Mouse (Mus musculus) frontal cortex, postnatal 10 days (tissue): ENCODE data around the gene Cux1.

Source experiments
- DNase-seq, 2 experiments: peaks; one replicate each; pipeline ENCODE4 v3.0.0; 2022; ENCODE audit warnings: low spot score in 2 of 2, mixed read lengths in 1 of 2

Gene Cux1

DNA sequence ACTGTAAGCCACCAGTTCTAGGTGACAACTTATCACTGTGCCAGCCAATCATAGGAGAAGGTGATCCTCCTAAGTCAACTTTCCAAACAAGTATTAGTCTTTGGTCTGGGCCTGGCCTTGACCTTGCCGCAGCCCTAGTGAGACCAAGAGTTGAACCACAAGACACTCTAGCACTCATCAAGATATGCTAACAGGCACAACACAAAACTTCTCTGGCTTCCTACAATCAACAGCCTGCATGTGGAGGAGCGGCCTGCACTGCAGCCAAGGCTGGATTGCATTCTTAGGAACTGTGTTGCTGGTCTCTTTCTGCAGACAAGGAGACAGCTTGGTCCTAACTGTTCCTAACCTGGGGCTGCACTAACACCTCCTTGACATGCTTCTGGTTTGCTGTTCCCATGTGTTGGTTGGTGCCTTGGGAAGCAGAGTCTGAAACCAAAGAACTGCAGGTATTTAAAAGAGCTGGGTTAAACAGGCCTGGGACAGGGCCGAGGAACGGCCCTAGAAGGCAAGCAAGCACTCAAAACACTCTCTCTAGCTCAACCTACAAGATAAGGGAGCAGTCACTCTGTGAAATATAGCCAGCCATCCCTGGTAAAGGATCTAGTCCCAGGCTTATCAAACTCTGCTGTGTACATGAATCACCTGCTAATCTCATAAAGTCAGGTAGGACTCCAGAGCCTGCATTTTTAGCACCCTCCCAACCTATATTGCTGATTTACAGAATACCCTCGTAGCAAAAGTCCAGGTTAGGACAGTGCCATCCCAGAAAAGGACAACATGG, 27.0 kb downstream of the Cux1 start:
- DNase-seq: no peak

DNA sequence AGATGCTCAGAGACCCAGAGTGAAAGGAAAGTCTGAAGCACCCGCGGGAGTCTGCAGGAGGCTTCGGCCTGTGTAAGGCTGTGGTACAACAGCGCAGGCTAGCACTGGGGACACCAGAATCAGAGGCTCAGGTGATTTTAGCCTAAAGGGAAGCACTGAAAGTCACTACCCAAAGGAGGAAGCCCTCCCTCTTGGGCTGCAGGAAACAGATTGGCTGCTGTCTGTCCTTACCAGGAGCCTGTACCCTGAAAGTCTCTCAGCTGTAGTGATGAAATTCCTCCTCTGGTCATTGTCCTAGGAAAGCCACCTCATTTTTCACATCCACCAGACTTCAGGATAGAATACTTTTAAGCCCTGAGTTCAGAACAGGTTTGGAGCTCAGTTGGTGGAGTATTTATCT, 30.5 kb downstream of the Cux1 start:
- no peak for DNase-seq

DNA sequence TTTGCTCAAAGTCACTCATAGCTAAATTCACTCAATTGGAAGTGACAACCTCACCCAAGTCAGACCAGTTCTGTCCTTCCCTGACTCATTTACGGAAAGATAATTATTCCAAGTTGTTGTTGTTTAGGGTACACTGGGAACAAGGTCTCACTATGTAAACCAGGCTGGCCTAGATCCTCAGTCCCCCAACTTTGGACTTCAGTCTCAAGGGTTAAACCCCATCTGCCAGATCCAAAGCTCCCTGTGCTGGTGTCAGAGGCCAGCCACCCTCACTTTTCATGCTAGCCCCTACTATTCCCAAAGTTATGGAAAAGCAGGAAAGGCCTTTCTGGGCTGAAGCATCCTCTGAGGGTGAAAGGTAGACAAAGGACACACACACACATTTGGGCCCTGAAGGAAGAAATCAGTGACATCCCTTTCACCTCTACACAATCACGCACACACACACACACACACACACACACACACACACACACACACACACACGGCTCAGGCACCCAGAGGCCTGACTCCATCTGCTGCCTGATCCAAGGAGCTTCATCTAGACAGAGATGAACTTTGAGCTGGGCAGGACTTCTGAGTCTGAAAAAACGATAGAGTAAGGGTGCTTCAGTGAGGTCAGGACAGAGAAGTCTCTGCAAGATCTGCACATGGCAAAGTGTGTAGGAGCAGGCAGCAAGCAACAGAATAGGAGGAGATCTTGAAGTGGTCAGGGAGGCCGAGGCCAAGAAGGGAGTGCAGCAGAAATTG, 31.1 kb downstream of the Cux1 start:
- DNase-seq: no peak

DNA sequence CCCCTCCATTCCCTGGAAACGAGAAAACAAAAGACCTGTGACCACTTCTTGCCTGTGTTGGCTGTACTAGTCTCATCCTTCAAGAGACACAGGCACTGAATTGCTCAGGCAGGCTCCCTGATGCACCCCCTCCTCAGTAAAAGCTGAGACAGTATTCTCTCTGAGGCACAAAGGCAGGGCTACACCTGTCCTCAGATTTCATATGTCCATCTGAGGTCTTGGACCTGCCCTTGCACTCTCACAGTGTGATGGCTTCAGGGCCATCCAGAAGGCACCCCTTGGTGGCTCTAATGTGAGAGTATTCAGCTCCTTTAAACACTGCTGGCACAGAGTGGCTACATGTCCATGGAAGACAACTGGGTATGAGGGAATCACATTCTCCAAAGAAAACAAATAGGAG, 32.1 kb downstream of the Cux1 start:
- DNase-seq: no peak

DNA sequence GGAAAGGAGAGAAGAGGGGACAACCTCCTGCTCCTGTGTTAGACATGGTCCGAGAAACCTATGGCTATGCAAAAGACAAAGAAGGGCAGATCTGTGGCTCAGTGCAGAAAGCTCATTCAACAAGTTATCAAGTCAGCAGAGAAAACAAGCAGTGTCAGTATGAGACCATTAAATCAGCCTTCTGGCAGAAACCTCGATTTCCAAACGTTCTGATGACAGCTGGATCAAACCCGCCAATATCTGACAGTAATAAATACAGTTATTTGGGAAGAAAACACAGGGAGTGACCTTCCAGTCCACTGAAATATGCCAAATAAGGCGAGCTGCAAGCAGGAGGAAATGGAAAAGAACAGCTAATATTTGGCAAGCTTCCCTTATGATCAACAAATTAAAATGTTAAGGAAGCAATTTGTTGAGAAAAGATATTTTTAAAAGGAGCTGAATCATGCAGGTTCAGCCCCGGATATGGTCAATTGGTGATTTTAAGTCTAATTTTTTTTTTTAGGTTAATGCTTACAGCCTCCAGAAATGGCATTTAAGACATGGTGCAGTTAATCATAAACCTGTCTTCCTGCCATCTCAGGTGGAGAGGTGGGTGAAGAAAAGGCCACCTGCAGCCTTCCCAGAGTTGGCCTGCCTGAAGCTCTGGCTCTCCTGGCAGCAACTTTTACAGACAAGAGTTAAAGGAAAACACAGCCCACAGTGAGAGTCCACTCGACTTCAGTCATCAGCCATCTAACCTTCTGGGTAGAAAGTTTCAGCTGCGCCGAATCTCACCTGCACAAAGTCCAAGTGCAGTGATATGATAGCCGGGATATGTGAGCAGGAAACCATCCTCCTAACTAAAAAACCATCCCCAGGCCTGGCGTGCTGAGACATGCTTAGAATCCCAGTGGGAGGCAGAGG, 33.7 kb downstream of the Cux1 start:
- no peak for DNase-seq

DNA sequence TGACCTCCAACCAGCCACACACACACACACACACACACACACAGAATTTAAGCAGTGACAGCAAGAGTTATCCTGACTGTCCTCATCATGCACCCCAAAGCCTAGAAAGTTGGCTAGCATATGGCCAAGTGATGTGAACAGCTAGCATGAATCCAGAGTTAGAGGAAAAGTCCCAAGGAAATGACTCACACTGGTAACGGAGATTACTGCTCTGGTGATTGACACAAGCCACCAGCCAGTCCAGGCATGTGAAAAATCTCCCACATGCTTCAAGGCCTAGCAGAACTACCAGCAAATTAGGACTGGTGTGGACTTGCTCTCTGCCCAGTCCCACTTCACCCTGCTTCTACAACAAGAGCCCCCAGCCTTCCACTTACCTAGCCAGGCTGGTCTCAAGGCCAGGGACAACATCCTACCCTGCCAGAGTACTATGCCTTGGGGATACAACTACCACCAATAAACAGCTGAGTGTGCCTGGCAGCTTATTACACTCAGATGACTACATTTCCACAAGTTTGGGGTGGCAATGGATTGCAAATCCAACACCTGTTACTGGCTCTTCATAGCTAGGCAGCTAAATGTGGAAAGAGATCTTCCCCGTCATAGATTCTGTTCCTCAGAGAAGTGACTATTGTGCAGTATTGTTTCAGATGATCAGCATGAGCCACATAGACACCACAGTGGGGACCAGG, 35.5 kb downstream of the Cux1 start:
- DNase-seq: no peak

DNA sequence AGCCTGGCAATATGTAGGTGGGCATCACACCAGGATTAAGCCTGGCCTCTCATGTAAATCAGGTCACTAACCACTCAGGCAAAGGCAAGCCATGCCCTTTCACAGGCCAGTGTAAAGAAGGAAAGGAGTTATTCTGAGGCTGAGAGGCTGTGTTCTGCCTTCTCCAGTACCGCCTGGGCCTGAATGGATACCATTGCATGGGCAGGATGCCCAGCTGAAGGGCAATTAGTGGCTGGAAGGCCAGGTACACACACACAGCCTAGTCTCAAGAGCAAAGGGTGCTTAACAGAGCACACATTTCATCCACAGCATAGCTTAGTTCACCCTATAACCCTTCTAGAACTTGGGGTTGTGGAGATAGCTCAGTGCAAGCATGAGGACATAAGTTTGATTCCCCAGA, 36.4 kb downstream of the Cux1 start:
- DNase-seq: no peak

DNA sequence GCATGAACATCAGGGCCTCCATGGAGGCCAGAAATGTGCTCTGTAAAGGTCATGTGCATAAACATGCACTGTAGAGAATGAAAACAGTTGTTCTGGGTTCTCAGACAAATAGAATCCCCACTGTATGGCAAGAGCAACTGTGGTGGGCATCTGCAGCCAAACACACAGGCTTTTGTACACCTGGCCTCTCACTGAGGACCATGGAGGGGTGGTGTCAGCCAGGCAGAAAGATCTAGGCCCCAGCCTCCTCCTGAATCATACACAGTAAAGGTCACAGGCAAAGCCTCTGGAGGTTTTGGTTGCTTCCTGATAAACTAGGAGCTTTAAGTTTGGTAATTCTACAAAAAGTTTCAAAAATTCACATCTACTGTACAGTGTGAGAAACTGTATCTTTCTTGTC, 38.1 kb downstream of the Cux1 start:
- no peak for DNase-seq

DNA sequence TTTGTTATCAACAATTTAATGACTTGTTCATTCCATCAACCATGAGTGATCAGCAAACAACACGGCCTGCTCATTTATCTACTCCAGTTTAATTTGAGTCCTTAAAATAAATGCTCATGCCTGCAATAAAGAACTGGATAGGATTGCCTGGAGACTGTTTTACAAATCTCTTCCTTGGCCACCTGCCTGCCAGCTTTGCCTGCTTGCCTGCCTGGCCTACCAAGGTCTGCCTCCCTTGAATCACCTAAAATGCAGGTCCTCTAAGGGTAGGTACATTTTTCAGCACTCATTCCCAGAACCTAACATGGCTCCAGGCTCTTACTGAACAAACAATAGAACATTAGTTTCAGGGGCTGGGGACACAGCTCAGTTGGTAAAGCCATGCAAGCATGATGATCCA, 39.4 kb downstream of the Cux1 start:
- DNase-seq: no peak

DNA sequence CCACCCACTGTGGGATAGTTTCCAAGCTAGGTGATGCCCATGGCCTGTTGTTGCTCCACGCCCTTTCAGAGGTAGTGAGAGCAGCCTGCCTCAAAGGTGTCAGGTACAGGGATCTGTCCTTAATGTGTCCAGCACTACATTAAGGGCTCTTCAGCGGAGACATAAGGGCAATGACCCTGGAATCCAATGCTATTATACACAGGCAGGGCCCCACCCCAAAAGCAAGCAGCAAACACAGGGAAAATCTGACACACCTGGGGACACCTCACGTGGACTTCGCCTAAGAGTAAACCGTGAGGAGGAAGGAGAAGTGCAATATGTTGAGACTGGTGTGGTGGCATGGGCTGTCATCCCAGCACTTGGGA, 40.8 kb downstream of the Cux1 start:
- DNase-seq: no peak

DNA sequence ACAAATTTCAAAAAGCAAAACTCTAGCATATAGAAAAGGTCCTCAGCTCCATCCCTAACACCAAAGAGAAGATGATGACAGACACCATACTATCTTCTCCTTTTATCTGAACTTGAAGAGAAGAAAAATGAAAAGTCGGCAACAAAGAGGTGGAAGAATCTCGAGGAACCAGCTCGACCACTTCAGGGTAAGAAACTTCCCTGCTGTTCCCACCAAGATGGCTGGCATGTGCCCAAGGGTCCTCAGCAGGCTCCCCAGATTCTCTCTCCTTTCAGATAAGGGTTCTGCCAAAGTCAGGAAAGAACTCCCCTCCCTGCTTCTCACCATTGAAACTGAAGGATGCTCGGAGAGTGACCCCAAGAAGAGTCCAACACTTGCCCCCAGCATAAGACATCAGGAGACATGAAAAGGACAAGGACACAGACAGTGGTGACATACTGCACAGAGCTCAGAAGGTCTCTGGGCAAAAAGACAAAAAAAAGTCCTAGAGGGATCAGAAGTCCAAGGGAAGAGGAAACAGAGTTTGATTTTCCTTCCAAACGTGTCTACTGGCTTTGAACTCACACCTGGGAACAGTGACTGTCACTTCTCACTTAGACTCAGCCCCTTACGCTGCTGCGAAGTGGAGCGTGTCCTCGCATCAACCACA, 41.3 kb downstream of the Cux1 start:
- no peak for DNase-seq

DNA sequence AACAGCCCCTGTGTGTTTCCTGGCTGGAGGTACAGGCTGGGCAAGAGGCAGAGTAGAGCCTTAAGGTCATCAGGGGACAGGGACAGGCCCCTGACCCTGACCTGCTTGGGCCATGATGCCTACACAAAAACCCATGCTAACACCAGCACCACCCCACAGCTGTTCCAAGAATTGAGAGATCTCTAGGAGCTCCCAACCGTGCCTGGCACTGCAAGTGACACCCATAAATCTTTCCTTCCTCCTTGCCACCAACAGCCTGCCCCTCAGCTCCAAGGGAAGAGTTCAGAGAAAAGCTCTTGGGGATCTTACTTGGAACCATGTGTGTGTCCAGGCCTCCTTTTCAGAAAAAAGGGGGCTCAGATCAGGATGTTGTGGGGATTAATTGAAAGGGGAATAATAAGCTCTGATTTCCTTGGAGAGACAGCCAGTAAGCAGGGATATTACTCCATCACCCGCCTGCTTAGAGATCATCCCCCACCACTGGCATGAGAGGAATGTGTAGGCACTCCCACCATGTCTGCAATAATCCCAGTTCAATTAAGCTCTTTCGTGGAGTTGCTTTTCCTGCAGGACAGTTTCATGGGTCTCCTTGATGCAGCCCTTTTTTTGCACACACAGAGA, 44.3 kb downstream of the Cux1 start:
- no peak for DNase-seq

DNA sequence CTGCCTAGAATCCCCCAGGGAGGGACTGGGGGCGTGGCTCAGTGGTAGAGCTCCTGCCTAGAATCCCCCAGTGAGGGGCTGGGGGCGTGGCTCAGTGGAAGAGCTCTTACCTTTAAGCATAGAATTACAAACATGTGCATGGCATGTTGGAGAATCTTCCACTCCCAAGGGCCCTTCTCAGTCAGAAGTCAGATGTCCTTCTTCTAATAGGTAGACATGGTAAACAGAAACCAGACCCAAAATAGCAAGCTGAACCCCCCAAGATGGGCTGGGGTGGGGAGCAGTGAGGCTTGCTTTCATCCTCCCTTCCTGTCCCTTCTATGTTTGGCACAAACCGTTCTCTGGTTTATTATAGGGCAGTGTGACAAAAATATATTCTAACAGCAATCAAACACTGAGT, 45.6 kb downstream of the Cux1 start:
- no peak for DNase-seq

DNA sequence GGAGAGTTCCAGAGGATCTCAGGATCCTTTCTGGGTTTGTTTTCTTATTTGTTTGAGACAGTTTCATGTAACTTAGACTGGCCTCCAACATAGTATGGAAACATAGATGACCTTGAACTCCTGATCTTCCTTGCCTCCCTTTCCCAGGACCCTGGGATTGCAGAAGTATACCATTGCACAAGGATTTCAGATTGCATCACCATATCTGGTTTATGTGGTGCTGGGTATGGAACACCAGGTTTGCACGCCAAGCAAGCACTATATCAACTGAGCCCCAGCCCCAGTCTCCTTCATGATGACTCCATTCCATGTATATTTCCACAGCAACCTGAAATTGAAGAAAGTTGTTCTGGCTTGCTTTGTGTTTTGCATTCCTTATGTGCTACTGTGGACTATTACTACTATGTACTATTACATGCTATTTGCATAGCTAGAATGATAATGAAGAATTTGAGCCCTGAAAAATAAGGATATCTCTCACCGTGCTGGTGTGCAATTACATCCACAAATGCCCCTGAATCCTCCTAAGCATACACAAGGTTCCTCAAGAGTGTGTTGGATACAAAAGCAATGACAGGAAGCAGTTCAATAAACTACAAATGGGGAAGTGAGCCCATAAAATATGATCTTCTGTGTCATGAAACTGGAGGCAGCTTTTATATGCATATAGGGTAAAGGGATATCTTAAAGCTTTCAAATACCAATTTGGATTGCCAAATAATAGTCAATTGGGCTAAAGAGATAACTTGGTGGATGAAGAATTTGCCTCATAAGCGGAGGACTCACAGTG, 48.4 kb downstream of the Cux1 start:
- DNase-seq: no peak

DNA sequence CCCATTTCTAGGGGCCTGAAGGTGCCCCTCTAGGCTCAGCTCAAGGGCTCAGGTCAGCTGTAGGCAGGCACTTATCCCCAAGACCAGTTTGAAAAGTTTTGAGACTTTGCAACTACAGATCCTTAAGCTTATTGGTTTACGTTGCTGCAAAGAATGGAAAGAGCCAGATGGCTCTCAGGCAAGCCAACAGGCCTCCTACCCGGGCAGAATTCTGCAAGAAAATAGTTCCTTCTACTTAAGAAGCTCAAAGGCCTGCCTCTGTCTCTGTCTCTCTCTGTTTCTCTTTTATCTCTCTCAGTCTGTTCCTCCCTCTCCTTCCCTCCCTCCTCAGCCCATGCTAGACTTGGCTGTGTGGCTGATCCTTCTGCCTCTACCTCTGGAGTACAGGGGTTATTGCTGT, 49.8 kb downstream of the Cux1 start:
- DNase-seq: no peak

DNA sequence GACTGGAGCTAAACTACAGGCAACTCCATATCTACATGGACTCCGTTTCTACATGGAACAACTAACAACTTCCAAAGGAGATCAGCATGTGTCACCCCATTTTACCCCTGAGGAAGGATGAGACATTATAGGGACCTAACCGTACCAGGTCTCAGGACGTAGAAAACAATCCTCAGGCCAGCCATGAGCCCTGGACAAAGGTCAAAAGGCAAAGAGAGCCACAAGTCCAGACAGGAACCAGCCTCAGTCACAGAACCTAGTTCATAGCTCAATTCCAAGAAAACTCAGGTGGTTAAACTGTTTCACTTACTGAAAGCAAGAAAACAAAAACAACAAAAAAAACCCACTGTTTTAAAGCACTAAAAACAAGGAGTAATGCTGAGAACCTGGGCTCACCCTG, 50.7 kb downstream of the Cux1 start:
- DNase-seq: no peak

DNA sequence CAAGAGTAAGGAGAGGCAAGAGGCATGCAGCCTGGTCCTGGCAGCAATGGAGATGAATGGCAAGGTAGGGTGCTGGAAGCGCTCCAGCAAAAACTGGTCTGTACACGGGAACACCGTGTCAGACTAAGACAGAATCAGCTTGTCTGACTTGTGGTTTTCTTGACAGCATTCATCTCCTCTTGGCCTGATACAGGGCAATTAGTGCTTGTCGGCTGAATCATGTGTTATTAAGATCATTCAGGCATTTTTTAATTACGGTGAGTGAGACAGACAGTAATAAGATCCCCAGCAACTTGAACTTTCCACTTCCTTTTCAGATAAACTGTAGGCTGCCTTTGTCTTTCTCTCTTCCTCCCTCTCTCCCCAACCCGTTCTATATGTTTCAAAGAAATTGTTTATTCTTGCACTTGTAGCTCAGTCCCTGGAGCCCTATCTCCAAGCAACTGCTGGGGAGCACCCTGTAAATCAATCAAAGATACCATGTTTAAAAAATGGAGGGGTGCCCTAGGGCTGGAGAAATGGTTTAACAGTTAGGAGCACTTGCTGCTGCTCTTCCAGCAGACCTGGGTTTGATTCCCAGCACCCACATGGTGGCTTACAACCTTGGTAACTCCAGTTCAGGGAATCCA, 53.1 kb downstream of the Cux1 start:
- DNase-seq: no peak

DNA sequence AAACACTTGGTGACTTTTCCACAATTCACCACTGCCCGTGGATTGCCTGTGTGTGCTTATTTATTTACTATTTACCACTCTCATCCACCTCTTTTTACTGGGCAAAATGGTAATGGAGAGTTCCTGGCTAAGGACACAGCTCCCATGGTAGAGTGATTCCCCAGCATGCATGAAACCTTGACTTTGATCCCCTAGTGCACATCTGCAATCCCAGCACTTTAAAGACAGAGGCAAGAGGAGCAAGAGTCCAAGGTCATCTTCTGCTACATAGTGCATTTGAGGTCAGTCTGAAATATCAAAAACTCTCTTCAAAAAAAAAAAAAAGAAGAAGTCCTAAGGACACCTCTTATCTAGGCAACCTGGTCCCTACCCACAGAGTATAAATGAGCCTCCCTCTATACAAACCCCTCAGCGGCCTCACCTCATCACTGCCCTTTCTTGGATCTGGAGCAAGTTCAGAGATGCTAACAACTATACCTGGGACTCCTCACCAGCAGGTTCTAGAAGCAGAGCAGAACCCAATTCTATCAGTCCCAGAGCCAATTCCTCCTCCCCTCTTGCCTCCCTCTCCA, 55.1 kb downstream of the Cux1 start:
- no peak for DNase-seq

DNA sequence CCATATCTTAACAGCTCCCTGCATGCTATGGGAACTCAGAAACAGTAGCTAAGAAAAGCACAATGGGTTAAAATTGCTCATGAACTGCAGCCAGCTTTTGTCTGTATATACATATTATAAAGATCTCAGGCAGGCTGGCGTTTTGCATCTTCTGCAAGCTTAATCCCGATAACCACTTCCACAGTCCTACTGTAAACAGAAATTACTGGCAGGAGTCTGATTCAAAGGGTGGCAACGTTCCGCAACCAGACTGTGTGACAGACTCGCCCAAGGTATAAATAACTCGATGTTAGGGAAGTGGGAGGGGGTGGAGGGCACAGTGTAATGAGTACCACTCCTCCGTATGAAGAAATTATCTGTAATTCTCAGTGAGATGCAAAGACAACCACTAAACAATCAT, 55.9 kb downstream of the Cux1 start:
- DNase-seq: no peak
